22 mouse cellular contexts compared by ENCODE assay signal in the genomic region with DNA sequence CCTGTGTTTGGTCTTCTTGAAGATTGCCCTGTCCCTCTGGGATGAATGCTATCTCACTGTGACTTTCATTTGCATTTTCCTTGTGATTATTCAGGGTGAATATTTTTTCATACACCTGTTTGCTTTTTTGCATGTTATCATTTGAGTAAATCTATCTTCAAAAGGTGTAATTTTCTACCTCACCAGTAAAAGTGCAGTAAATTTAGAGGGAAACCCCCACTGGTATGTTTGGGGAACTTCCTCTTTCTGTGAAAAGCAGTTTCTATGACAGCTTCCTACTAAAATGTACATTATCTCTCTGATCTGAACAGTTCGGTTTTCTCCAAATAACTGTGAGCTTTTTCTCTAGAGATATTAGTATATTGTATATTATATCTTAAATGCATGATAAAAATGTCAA.
A peak's percentile ranks its signal among the peaks of the same experiment; 100 is the strongest.
DNase-seq lines count a peak whose midpoint lies in the region; ATAC-seq lines count a peak whose summit lies in the region.
"Had no signal": no experiment of that assay in that cellular context is flagged by ENCODE, and none has a peak within 500 bp of the region (broad histone marks: within the 10 kb centered on the region; RNA-seq: fewer than 3 reads in every experiment).

No protein-coding gene starts in this region.

- H3K27me3 ChIP-seq in midbrain, embryonic 16.5 days (ENCODE audit: control insufficient read depth, insufficient read depth, low read depth, low read length), result no peaks in the 10 kb centered on the region
- no peaks in the 10 kb centered on the region for H3K27me3 ChIP-seq in hindbrain, embryonic 12.5 days
- H3K27me3 ChIP-seq: forebrain, embryonic 13.5 days; hindbrain, embryonic 15.5 days; midbrain, embryonic 12.5 days; Patski had no signal

- 80% methylated on average over 1 of the region's 1 CpGs for WGBS in midbrain, embryonic 16.5 days
- WGBS in hindbrain, embryonic 12.5 days, result 88% methylated on average over 1 of the region's 1 CpGs

- no peak overlapping the region for H3K27ac ChIP-seq in midbrain, embryonic 16.5 days (ENCODE audit: low read length)
- H3K27ac ChIP-seq in hindbrain, embryonic 12.5 days, result no peak overlapping the region
- H3K27ac ChIP-seq: forebrain, embryonic 13.5 days; hindbrain, embryonic 15.5 days; macrophage; midbrain, embryonic 12.5 days; neural tube, embryonic 13.5 days had no signal

- no peak overlapping the region for H3K4me3 ChIP-seq in midbrain, embryonic 16.5 days (ENCODE audit: low read depth, low read length)
- H3K4me3 ChIP-seq in hindbrain, embryonic 12.5 days, result no peak overlapping the region
- H3K4me3 ChIP-seq: forebrain, embryonic 13.5 days; hindbrain, embryonic 15.5 days; midbrain, embryonic 12.5 days; neural tube, embryonic 13.5 days had no signal

- DNase-seq in spleen, postnatal 36 days (ENCODE audit: low spot score in 2 of 2), result peak; percentile 26 to 40
- no peak for DNase-seq in spleen, adult 12 weeks (ENCODE audit: low spot score)
- DNase-seq: adrenal gland, postnatal 10 days; cerebellum, adult 2 months; cerebellum, postnatal 25 days; gastrocnemius, postnatal 36 days; heart, postnatal 36 days; kidney, adult 2 months; kidney, postnatal 10 days; thymus, adult 18-20 months; thymus, postnatal 36 days had no signal

- no peak overlapping the region for H3K9ac ChIP-seq in midbrain, embryonic 16.5 days (ENCODE audit: low read depth, low read length)
- no peak overlapping the region for H3K9ac ChIP-seq in hindbrain, embryonic 12.5 days
- H3K9ac ChIP-seq: forebrain, embryonic 13.5 days; hindbrain, embryonic 15.5 days; midbrain, embryonic 12.5 days; neural tube, embryonic 13.5 days had no signal

- no peaks in the 10 kb centered on the region for H3K9me3 ChIP-seq in midbrain, embryonic 16.5 days (replicated peaks; ENCODE audit: control insufficient read depth, low read length, poor library complexity, severe bottlenecking)
- H3K9me3 ChIP-seq in hindbrain, embryonic 12.5 days (replicated peaks), result no peaks in the 10 kb centered on the region
- H3K9me3 ChIP-seq: forebrain, embryonic 13.5 days; hindbrain, embryonic 15.5 days; midbrain, embryonic 12.5 days; neural tube, embryonic 13.5 days had no signal

- no peaks in the 10 kb centered on the region for H3K36me3 ChIP-seq in midbrain, embryonic 16.5 days (ENCODE audit: control insufficient read depth, insufficient read depth, low read length)
- H3K36me3 ChIP-seq in hindbrain, embryonic 12.5 days, result no peaks in the 10 kb centered on the region
- H3K36me3 ChIP-seq: hindbrain, embryonic 15.5 days; midbrain, embryonic 12.5 days; neural tube, embryonic 13.5 days had no signal

- H3K4me1 ChIP-seq in midbrain, embryonic 16.5 days (ENCODE audit: control insufficient read depth, insufficient read depth, low read length), result no peaks in the 10 kb centered on the region
- H3K4me1 ChIP-seq in hindbrain, embryonic 12.5 days, result no peaks in the 10 kb centered on the region
- H3K4me1 ChIP-seq: forebrain, embryonic 13.5 days; hindbrain, embryonic 15.5 days; midbrain, embryonic 12.5 days; neural tube, embryonic 13.5 days had no signal

- H3K4me2 ChIP-seq in midbrain, embryonic 16.5 days (ENCODE audit: low read length), result no peak overlapping the region
- H3K4me2 ChIP-seq in hindbrain, embryonic 12.5 days (replicated peaks), result no peak overlapping the region
- H3K4me2 ChIP-seq: forebrain, embryonic 13.5 days; hindbrain, embryonic 15.5 days; midbrain, embryonic 12.5 days; neural tube, embryonic 13.5 days had no signal

- peak; percentile 87 for ATAC-seq in activated CD4-positive, CD25-positive, alpha-beta regulatory T cell, adult 4 months
- ATAC-seq in megakaryocyte, adult 5-6 weeks (ENCODE audit: poor library complexity, severe bottlenecking), result peak; percentile 79
- no peak for ATAC-seq in midbrain, embryonic 16.5 days
- ATAC-seq in megakaryocyte-erythroid progenitor cell, adult 5-6 weeks (replicated peaks; ENCODE audit: low FRiP score, low TSS enrichment, poor library complexity, severe bottlenecking), result no peak
- no peak for ATAC-seq in hindbrain, embryonic 12.5 days (ENCODE audit: low FRiP score)
- ATAC-seq: forebrain, embryonic 13.5 days; Patski had no signal

Comparison
In these comparisons a context has a peak if more than half of its experiments do, and no peak if none do; other contexts are left out.
1. ATAC-seq: peak in activated CD4-positive, CD25-positive, alpha-beta regulatory T cell, adult 4 months (single experiment) and megakaryocyte, adult 5-6 weeks (single experiment); none in midbrain, embryonic 16.5 days (single experiment), megakaryocyte-erythroid progenitor cell, adult 5-6 weeks (single experiment) and hindbrain, embryonic 12.5 days (single experiment).